ENCODE assay signal across 13 mouse cellular contexts in genomic region chr6:119280761-119281160, GRCm38 (mm10). TPM values are rescaled to one million over a fixed set of nuclear protein-coding genes. Genes with fewer than 3 reads are reported as not detected.
DNase-seq lines count a peak whose midpoint lies in the region; ATAC-seq lines count a peak whose summit lies in the region.
"Had no signal": no experiment of that assay in that cellular context is flagged by ENCODE, and none has a peak within 500 bp of the region (broad histone marks: within the 10 kb centered on the region; RNA-seq: fewer than 3 reads in every experiment).

No protein-coding gene starts in this region.

- H3K9ac ChIP-seq in hindbrain, embryonic 16.5 days (ENCODE audit: low read depth, low read length): no peak overlapping the region
- H3K9ac ChIP-seq in hindbrain, embryonic 13.5 days: no peak overlapping the region
- H3K9ac ChIP-seq: forebrain, embryonic 12.5 days had no signal

- H3K36me3 ChIP-seq in hindbrain, embryonic 16.5 days (ENCODE audit: control insufficient read depth, insufficient read depth, low read length): no peaks in the 10 kb centered on the region
- no peaks in the 10 kb centered on the region for H3K36me3 ChIP-seq in hindbrain, embryonic 13.5 days
- H3K36me3 ChIP-seq: forebrain, embryonic 12.5 days had no signal

- no peak overlapping the region for H3K4me2 ChIP-seq in hindbrain, embryonic 16.5 days (ENCODE audit: low read length)
- no peak overlapping the region for H3K4me2 ChIP-seq in hindbrain, embryonic 13.5 days
- H3K4me2 ChIP-seq: forebrain, embryonic 12.5 days had no signal

- H3K4me1 ChIP-seq in hindbrain, embryonic 16.5 days (ENCODE audit: control insufficient read depth, insufficient read depth, low read depth, low read length): no peaks in the 10 kb centered on the region; the same call in 1 of the 2 replicates
- H3K4me1 ChIP-seq in hindbrain, embryonic 13.5 days (replicated peaks): peaks cover 31% of the 10 kb centered on the region

- intact Hi-C loops in gastrocnemius, postnatal 14 days (cut with DNase I; ENCODE audit: low total_unique reads): no loop called here

- no peak overlapping the region for H3K27ac ChIP-seq in hindbrain, embryonic 16.5 days (ENCODE audit: low read depth, low read length)
- no peak overlapping the region for H3K27ac ChIP-seq in hindbrain, embryonic 13.5 days
- H3K27ac ChIP-seq: forebrain, embryonic 12.5 days had no signal

- H3K4me3 ChIP-seq in hindbrain, embryonic 16.5 days (ENCODE audit: low read length): no peak overlapping the region
- H3K4me3 ChIP-seq in hindbrain, embryonic 13.5 days: no peak overlapping the region
- H3K4me3 ChIP-seq: forebrain, embryonic 12.5 days; myocyte had no signal

- WGBS in hindbrain, embryonic 16.5 days: 58% methylated on average over 9 of the region's 9 CpGs
- 77% methylated on average over 9 of the region's 9 CpGs for WGBS in hindbrain, embryonic 13.5 days

- DNase-seq in cerebellum, postnatal 10 days: peak; percentile 84 to 85
- DNase-seq in layer of hippocampus, postnatal 10 days (ENCODE audit: low spot score in 2 of 2): peak; percentile 43 to 53
- peak; percentile 75 to 80 for DNase-seq in right cerebral cortex, adult 2 months (ENCODE audit: low spot score in 2 of 2)
- no peak for DNase-seq in embryo, embryonic 10.5 days (ENCODE audit: low spot score)
- no peak for DNase-seq in gastrocnemius, postnatal 14 days
- DNase-seq in T-cell, adult 2 months (ENCODE audit: low spot score): no peak
- DNase-seq: kidney, postnatal 36 days had no signal

- H3K27me3 ChIP-seq in hindbrain, embryonic 16.5 days (replicated peaks; ENCODE audit: control insufficient read depth, insufficient read depth, low read length): no peaks in the 10 kb centered on the region
- no peaks in the 10 kb centered on the region for H3K27me3 ChIP-seq in hindbrain, embryonic 13.5 days
- H3K27me3 ChIP-seq: forebrain, embryonic 12.5 days had no signal

- H3K9me3 ChIP-seq in hindbrain, embryonic 16.5 days (ENCODE audit: control insufficient read depth, low read length): peaks cover 3% of the 10 kb centered on the region; the same call in 1 of the 2 replicates
- H3K9me3 ChIP-seq in hindbrain, embryonic 13.5 days: no peaks in the 10 kb centered on the region; the same call in 1 of the 2 replicates
- H3K9me3 ChIP-seq: forebrain, embryonic 12.5 days had no signal

- ATAC-seq in hindbrain, embryonic 16.5 days: 0 out of 2 replicates have a peak, but pooled peaks have one; percentile 27
- no peak for ATAC-seq in hindbrain, embryonic 13.5 days (ENCODE audit: low FRiP score)

RNA-seq across cellular contexts. Expression of gene Cacna2d4, which starts 44.4 kb away (rescaled TPM):
- polyA plus RNA-seq in hindbrain, embryonic 16.5 days (2015; fragmentation: Nextera tagmentation; extraction: Ambion mirVana): 0.66 and 1.2 TPM in 2 replicates
- 0.60 and 0.61 TPM in 2 replicates for polyA plus RNA-seq in hindbrain, embryonic 13.5 days (2015; fragmentation: Nextera tagmentation; extraction: Ambion mirVana)
- 1 to 10 TPM; 1.1 to 2.0 TPM for total RNA-seq in layer of hippocampus, postnatal 10 days (2021)
- 1 to 10 TPM in 1 of 2 experiments, under 1 TPM in 1; 0.86 to 1.0 TPM for total RNA-seq in gastrocnemius, postnatal 14 days (2021)
- polyA plus RNA-seq: C2C12; forebrain, embryonic 12.5 days; lung, embryonic 16.5 days; myocyte had no signal

RNA-seq across cellular contexts. Expression of gene Lrtm2, which starts 49.8 kb away (rescaled TPM):
- polyA plus RNA-seq in hindbrain, embryonic 16.5 days (2015; fragmentation: Nextera tagmentation; extraction: Ambion mirVana): 17.1 and 17.7 TPM in 2 replicates
- 5.0 and 5.1 TPM in 2 replicates for polyA plus RNA-seq in hindbrain, embryonic 13.5 days (2015; fragmentation: Nextera tagmentation; extraction: Ambion mirVana)
- total RNA-seq in layer of hippocampus, postnatal 10 days (2021): 10 to 100 TPM; 22.1 to 23.2 TPM
- under 1 TPM; 0.07 to 0.74 TPM for total RNA-seq in gastrocnemius, postnatal 14 days (2021)
- polyA plus RNA-seq: C2C12 had no signal

Comparison
In these comparisons a context has a peak if more than half of its experiments do, and no peak if none do; other contexts are left out.
1. DNase-seq: peak in cerebellum, postnatal 10 days (2 of 2), layer of hippocampus, postnatal 10 days (2 of 2) and right cerebral cortex, adult 2 months (2 of 2); none in embryo, embryonic 10.5 days (single experiment), gastrocnemius, postnatal 14 days (single experiment) and T-cell, adult 2 months (single experiment).
2. RNA of gene Lrtm2, which starts 49.8 kb away (total RNA-seq): 22.1 to 23.2 TPM in layer of hippocampus, postnatal 10 days; 0.07 to 0.74 TPM in gastrocnemius, postnatal 14 days; every median in the first group is over 10 times any median in the second.